Mouse (Mus musculus) ES-E14 (cell line): ENCODE results near the gene Kcnq5. TPM values are rescaled to one million over a fixed set of nuclear protein-coding genes. Genes with fewer than 3 reads are reported as not detected.
A peak's percentile ranks its signal among the peaks of the same experiment; 100 is the strongest.

Experiments used
- DNase-seq: peaks from one replicate; pipeline ENCODE4 v3.0.0-alpha.2; 2013; ENCODE audit warnings: low read depth, low spot score
- H3K27ac ChIP-seq: 2 replicates; pipeline ENCODE4 v1.5.1; 2012; ENCODE audit warnings: low read depth, mild to moderate bottlenecking, low read length, moderate library complexity, mixed read lengths; ENCODE audit not compliant: poor library complexity, insufficient read depth, severe bottlenecking
- H3K36me3 ChIP-seq: 2 replicates; pipeline ENCODE4 v1.6.1; 2012; ENCODE audit warnings: mild to moderate bottlenecking, low read length, moderate library complexity, mixed read lengths; ENCODE audit not compliant: control insufficient read depth, poor library complexity, insufficient read depth, severe bottlenecking
- H3K4me1 ChIP-seq, 2 experiments: fragments of 150-350 bp in 1 of 2; sonication (generic) in 1 of 2; 2 replicates each; pipeline ENCODE4 v1.6.1; 2012; ENCODE audit warnings: low read length in 2 of 2, mild to moderate bottlenecking in 1 of 2, mixed read lengths in 1 of 2; ENCODE audit not compliant: control insufficient read depth in 2 of 2, insufficient read depth in 2 of 2, poor library complexity in 1 of 2
- H3K4me3 ChIP-seq, 2 experiments: fragments of 150-350 bp in 1 of 2; sonication (generic) in 1 of 2; 2 replicates each; pipeline ENCODE4 v1.5.1; 2012; ENCODE audit warnings: low read length in 2 of 2, low read depth in 1 of 2, mild to moderate bottlenecking in 1 of 2, mixed read lengths in 1 of 2; ENCODE audit not compliant: insufficient read depth in 1 of 2, poor library complexity in 1 of 2, severe bottlenecking in 1 of 2
- H3K9ac ChIP-seq: 2 replicates; pipeline ENCODE4 v1.6.1; 2012; ENCODE audit warnings: low read depth, mild to moderate bottlenecking, low read length, mixed read lengths; ENCODE audit not compliant: poor library complexity, insufficient read depth, severe bottlenecking
- H3K9me3 ChIP-seq: fragments of 150-350 bp; sonication (generic); 2 replicates; pipeline ENCODE4 v1.6.1; 2012; ENCODE audit warnings: low read depth, mild to moderate bottlenecking, low read length; ENCODE audit not compliant: control insufficient read depth, insufficient read depth
- CHD2 ChIP-seq: IDR thresholded peaks from 2 replicates; pipeline ENCODE4 v1.6.1; 2014; ENCODE audit warnings: mild to moderate bottlenecking, low read depth, low read length, inconsistent platforms
- HCFC1 ChIP-seq: IDR thresholded peaks from 2 replicates; pipeline ENCODE4 v1.6.1; 2012; ENCODE audit warnings: low read length, inconsistent platforms, borderline replicate concordance; ENCODE audit not compliant: insufficient read depth
- MAFK ChIP-seq: IDR thresholded peaks from 2 replicates; pipeline ENCODE4 v1.6.1; 2014; ENCODE audit warnings: mild to moderate bottlenecking, low read depth, low read length, inconsistent platforms; ENCODE audit not compliant: insufficient read depth
- ZC3H11A ChIP-seq: IDR thresholded peaks from 2 replicates; pipeline ENCODE4 v1.6.1; 2012; ENCODE audit warnings: low read depth, mild to moderate bottlenecking, inconsistent platforms, low read length, borderline replicate concordance
- ZNF384 ChIP-seq: IDR thresholded peaks from 2 replicates; pipeline ENCODE4 v1.6.1; 2012; ENCODE audit warnings: low read depth, low read length, inconsistent platforms
- in situ Hi-C, 2 experiments: fragments of 600-800 bp; cut with MboI; formaldehyde crosslinking; loops; one replicate each; pipeline ENCODE4 v1.15.1; 2025; ENCODE audit warnings: low sequenced_read_pairs in 2 of 2, inconsistent platforms in 1 of 2; ENCODE audit not compliant: unreplicated experiment in 2 of 2
- total RNA-seq: library from RNA; depleted of rRNA; stranded (reverse); fragments of 300-350 nt; gene quantifications from 2 replicates; pipeline ENCODE4 v1.2.3, GENCODE M21; 2012

Gene Kcnq5
- total RNA-seq, 1 experiment, result 0.45 TPM

DNA sequence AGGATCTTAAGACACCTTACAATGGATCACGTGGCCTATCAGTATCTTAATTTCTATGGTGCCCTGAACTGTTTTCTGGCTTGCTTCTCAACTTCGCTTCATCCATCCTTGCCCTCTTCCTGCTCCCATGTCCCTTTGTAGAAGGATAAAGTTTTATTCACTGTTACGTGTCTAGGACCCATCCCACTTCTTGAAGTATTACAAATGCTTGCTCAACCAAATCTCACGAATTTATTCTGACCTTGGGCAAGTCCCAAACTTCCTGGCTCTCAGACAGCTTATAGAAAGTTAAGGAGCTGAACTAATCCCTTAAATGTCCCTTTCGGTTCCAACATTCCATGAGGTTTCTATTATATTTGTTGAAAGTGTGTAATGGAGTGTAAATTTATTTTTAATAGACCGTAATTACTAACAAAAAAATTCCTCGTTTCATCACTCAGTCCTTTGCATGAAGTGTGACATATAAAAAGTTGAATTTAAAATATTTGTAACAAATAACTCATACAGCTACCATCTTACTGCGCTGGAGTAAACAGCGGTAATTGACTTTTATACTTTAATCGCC is 141.6 kb downstream of the Kcnq5 start:
- no peak for DNase-seq
- TF ChIP-seq HCFC1, result no peak
- TF ChIP-seq ZC3H11A, result no peak
- no peak for TF ChIP-seq CHD2
- no peak for TF ChIP-seq MAFK
- TF ChIP-seq ZNF384, result no peak
- no peak overlapping the region for H3K4me3 ChIP-seq
- no peaks in the 10 kb centered on the region for H3K9me3 ChIP-seq
- H3K36me3 ChIP-seq, result no peaks in the 10 kb centered on the region
- H3K4me1 ChIP-seq, result no peaks in the 10 kb centered on the region
- in situ Hi-C loops, result no loop called here
- H3K27ac ChIP-seq, result no peak overlapping the region
- no peak overlapping the region for H3K9ac ChIP-seq

DNA sequence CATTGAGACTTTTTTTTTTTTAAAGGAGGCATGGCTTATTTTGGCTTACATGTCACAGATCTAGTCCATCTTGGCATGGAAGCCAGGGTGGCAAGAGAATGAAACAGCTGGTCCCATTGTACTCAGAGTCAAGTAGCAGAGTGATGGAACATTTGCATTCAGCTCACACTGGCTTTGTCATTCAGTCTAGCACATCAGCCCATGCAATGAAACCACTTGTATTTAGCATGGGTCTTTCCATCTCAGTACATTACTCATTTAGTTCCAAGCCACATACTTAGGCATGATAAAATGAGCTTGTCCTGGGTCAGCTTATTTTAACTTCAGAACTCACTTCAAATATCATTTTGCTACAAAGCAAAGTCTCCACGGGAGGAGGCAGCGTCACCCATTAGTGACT is 156.7 kb downstream of the Kcnq5 start:
- in situ Hi-C loops, result no loop called here
- H3K9me3 ChIP-seq, result no peaks in the 10 kb centered on the region
- TF ChIP-seq ZNF384 (peak; percentile 35; the same call in 1 of the 2 replicates), ZC3H11A (no peak)
- H3K4me3 ChIP-seq, result no peak overlapping the region
- DNase-seq, result no peak
- H3K27ac ChIP-seq, result no peak overlapping the region
- H3K9ac ChIP-seq, result no peak overlapping the region
- H3K36me3 ChIP-seq, result no peaks in the 10 kb centered on the region
- no peaks in the 10 kb centered on the region for H3K4me1 ChIP-seq

- Histone ChIP-seq H3K4me1 (no peaks in the 10 kb centered on the region), H3K36me3 (no peaks in the 10 kb centered on the region), H3K27ac (no peak overlapping the region), H3K4me3 (no peak overlapping the region), H3K9ac (no peak overlapping the region), H3K9me3 (no peaks in the 10 kb centered on the region)
- in situ Hi-C loops, result no loop called here
- TF ChIP-seq CHD2, result no peak
- no peak for TF ChIP-seq ZC3H11A
- no peak for TF ChIP-seq ZNF384
- TF ChIP-seq MAFK, result no peak
- TF ChIP-seq HCFC1, result no peak
- no peak for DNase-seq
These were observed 157.3 kb downstream of the Kcnq5 start for GRCm38 (mm10) chr1:21804477-21804866.

GRCm38 (mm10) chr1:21803751-21804476 is 157.8 kb downstream of the Kcnq5 start:
- in situ Hi-C loops, result no loop called here
- H3K9ac ChIP-seq, result no peak overlapping the region
- H3K36me3 ChIP-seq, result no peaks in the 10 kb centered on the region
- no peak overlapping the region for H3K4me3 ChIP-seq
- H3K27ac ChIP-seq, result no peak overlapping the region
- TF ChIP-seq ZC3H11A, result no peak
- no peak for TF ChIP-seq MAFK
- no peak for TF ChIP-seq CHD2
- no peak for TF ChIP-seq ZNF384
- no peak for TF ChIP-seq HCFC1
- H3K4me1 ChIP-seq, result no peaks in the 10 kb centered on the region
- H3K9me3 ChIP-seq, result no peaks in the 10 kb centered on the region
- no peak for DNase-seq

- no peaks in the 10 kb centered on the region for H3K9me3 ChIP-seq
- H3K9ac ChIP-seq, result no peak overlapping the region
- TF ChIP-seq HCFC1 (no peak), ZNF384 (no peak), CHD2 (no peak), MAFK (no peak), ZC3H11A (no peak)
- no peak for DNase-seq
- no peaks in the 10 kb centered on the region for H3K36me3 ChIP-seq
- no peaks in the 10 kb centered on the region for H3K4me1 ChIP-seq
- in situ Hi-C loops, result no loop called here
- no peak overlapping the region for H3K27ac ChIP-seq
- no peak overlapping the region for H3K4me3 ChIP-seq
These were observed 181.0 kb downstream of the Kcnq5 start for GRCm38 (mm10) chr1:21780746-21781145.
